Mouse (Mus musculus): ENCODE data around the gene Zfp52. TPM values are rescaled to one million over a fixed set of nuclear protein-coding genes. Genes with fewer than 3 reads are reported as not detected.

Gene Zfp52
- total and polyA plus RNA-seq, 3 experiments = 2.8 to 3.5 TPM; not detected in 1

GRCm38 (mm10) chr17:21488760-21489499 is 46.4 kb upstream of the Zfp52 start, which contains the start of gene Zfp53:
Gene Zfp53 (plus strand): TSS chr17:21488998.
- TF ChIP-seq MAZ (IDR thresholded peaks at IDR 0.05; ENCODE audit: low read depth, low read length) (peak; percentile 56; the same call in 1 of the 2 replicates), TAL1 (IDR thresholded peaks at IDR 0.05; ENCODE audit: low read length) (no peak), MAFK (IDR thresholded peaks at IDR 0.05; ENCODE audit: borderline replicate concordance, low read depth, low read length) (no peak), MAX (IDR thresholded peaks at IDR 0.05; ENCODE audit: low read length) (peak; percentile 73), BHLHE40 (IDR thresholded peaks at IDR 0.05; ENCODE audit: borderline replicate concordance, low read depth, low read length) (no peak), TCF12 (IDR thresholded peaks at IDR 0.05; ENCODE audit: low read depth, low read length) (peak; percentile 43; the same call in 1 of the 2 replicates), HCFC1 (IDR thresholded peaks at IDR 0.05; ENCODE audit: low read depth, low read length) (peak; percentile 75), POLR2A (IDR thresholded peaks at IDR 0.05; ENCODE audit: control insufficient read depth in 1 of 2, insufficient read depth in 1 of 2, low read depth in 1 of 2, low read length in 2 of 2, poor library complexity in 1 of 2) (peak; percentile 40 to 83; a peak in 3 of 4 replicates), USF1 (IDR thresholded peaks at IDR 0.05; ENCODE audit: low read depth, low read length) (no peak), MYB (IDR thresholded peaks at IDR 0.05; ENCODE audit: low read depth, low read length) (no peak), ETS1 (IDR thresholded peaks at IDR 0.05; ENCODE audit: low read depth, low read length) (0 out of 2 replicates have a peak, but pooled peaks have one; percentile 8), TBP (IDR thresholded peaks at IDR 0.05; ENCODE audit: low read depth, low read length) (peak; percentile 64; the same call in 1 of the 2 replicates), CHD1 (IDR thresholded peaks at IDR 0.05; ENCODE audit: low read depth, low read length) (0 out of 2 replicates have a peak, but pooled peaks have one; percentile 34), POLR2AphosphoS2 (IDR thresholded peaks at IDR 0.05; ENCODE audit: low read length) (peak; percentile 48; the same call in 1 of the 2 replicates), E2F4 (IDR thresholded peaks at IDR 0.05; ENCODE audit: borderline replicate concordance, low read depth, low read length) (0 out of 2 replicates have a peak, but pooled peaks have one; percentile 55), MXI1 (IDR thresholded peaks at IDR 0.05; ENCODE audit: low read depth, low read length) (peak; percentile 61), RCOR1 (IDR thresholded peaks at IDR 0.05; ENCODE audit: low read depth, low read length) (no peak), SIN3A (IDR thresholded peaks at IDR 0.05; ENCODE audit: low read length) (peak; percentile 63), USF2 (IDR thresholded peaks at IDR 0.05; ENCODE audit: borderline replicate concordance in 1 of 2, insufficient read depth in 1 of 2, low read depth in 1 of 2, low read length in 2 of 2) (no peak), RAD21 (IDR thresholded peaks at IDR 0.05; ENCODE audit: low read depth, low read length) (no peak), POLR2AphosphoS5 (IDR thresholded peaks at IDR 0.05; ENCODE audit: borderline replicate concordance, low read depth, low read length) (no peak), MYC (IDR thresholded peaks at IDR 0.05; ENCODE audit: low read depth, low read length) (peak; percentile 72; the same call in 1 of the 2 replicates), ZMIZ1 (IDR thresholded peaks at IDR 0.05; ENCODE audit: low read depth, low read length) (peak; percentile 69), EP300 (IDR thresholded peaks at IDR 0.05; ENCODE audit: low read depth in 1 of 2, low read length in 2 of 2) (no peak), NELFE (IDR thresholded peaks at IDR 0.05; ENCODE audit: low read depth, low read length) (peak; percentile 74), CHD2 (IDR thresholded peaks at IDR 0.05; ENCODE audit: low read length) (peak; percentile 66; the same call in 1 of the 2 replicates), ELF1 (IDR thresholded peaks at IDR 0.05; ENCODE audit: low read depth, low read length) (peak; percentile 94), SMC3 (IDR thresholded peaks at IDR 0.05; ENCODE audit: low read depth, low read length) (no peak)
- Histone ChIP-seq H3K9me3 (replicated peaks; ENCODE audit: insufficient read depth, low read length) (no peaks in the 10 kb centered on the region), H3K27ac (ENCODE audit: control insufficient read depth, low read depth, low read length) (peak within 1 kb of the TSS; percentile 24; the same call in 1 of the 2 replicates), H3K4me1 (ENCODE audit: control insufficient read depth in 1 of 2, insufficient read depth in 2 of 2, low read length in 2 of 2) (peaks cover 0 to 6% of the 10 kb centered on the region in 2 experiments; a peak in 2 of 4 replicates), H3K9ac (ENCODE audit: control insufficient read depth, low read depth, low read length, poor library complexity, severe bottlenecking) (peak within 1 kb of the TSS; percentile 76), H3K36me3 (ENCODE audit: control insufficient read depth in 1 of 2, insufficient read depth in 2 of 2, low read length in 2 of 2) (peaks cover 2 to 8% of the 10 kb centered on the region in 2 experiments; a peak in 3 of 4 replicates), H3K27me3 (ENCODE audit: control insufficient read depth in 1 of 2, insufficient read depth in 2 of 2, low read length in 2 of 2) (peaks cover 0 to 1% of the 10 kb centered on the region in 2 experiments; a peak in 2 of 4 replicates), H3K79me2 (ENCODE audit: control insufficient read depth, insufficient read depth, low read length, poor library complexity) (no peaks in the 10 kb centered on the region), H3K4me3 (ENCODE audit: control insufficient read depth in 1 of 2, insufficient read depth in 1 of 2, low read depth in 2 of 2, low read length in 2 of 2) (peak within 1 kb of the TSS; percentile 80 to 96)
- peak; percentile 93 for DNase-seq (ENCODE audit: low read depth, low spot score)

Data from MEL (cell line).